Mouse (Mus musculus) embryonic facial prominence, embryonic 10.5 days (tissue): ENCODE results near the gene Copg2. TPM values are rescaled to one million over a fixed set of nuclear protein-coding genes. Genes with fewer than 3 reads are reported as not detected.

Experiments used
- DNase-seq: peaks from one replicate; pipeline ENCODE4 v3.0.0-alpha.2; 2017; ENCODE audit warnings: low spot score
- H3K27ac ChIP-seq: fragments of 300-500 bp; sonication (generic); replicated peaks from 2 replicates; pipeline ENCODE4 v1.5.1; 2016; ENCODE audit warnings: mild to moderate bottlenecking
- H3K27me3 ChIP-seq: fragments of 300-500 bp; sonication (generic); replicated peaks from 2 replicates; pipeline ENCODE4 v1.6.1; 2016; ENCODE audit warnings: low read depth, mild to moderate bottlenecking; ENCODE audit not compliant: poor library complexity, severe bottlenecking
- H3K36me3 ChIP-seq: fragments of 300-500 bp; sonication (generic); replicated peaks from 2 replicates; pipeline ENCODE4 v1.6.1; 2016; ENCODE audit warnings: mild to moderate bottlenecking, moderate library complexity
- H3K4me1 ChIP-seq: fragments of 300-500 bp; sonication (generic); 2 replicates; pipeline ENCODE4 v1.6.1; 2016
- H3K4me3 ChIP-seq: fragments of 300-500 bp; sonication (generic); 2 replicates; pipeline ENCODE4 v1.5.1; 2016; ENCODE audit warnings: mild to moderate bottlenecking, moderate library complexity
- H3K9me3 ChIP-seq: fragments of 300-500 bp; sonication (generic); 2 replicates; pipeline ENCODE4 v1.6.1; 2016; ENCODE audit warnings: mild to moderate bottlenecking
- WGBS: fragments of 180-500 bp; shearing (Covaris S2); methylation state at CpG from one replicate; pipeline ENCODE4 v1.1.7; 2016; 5-methylcytosine and 5-hydroxymethylcytosine counted together
- polyA plus RNA-seq: library from polyadenylated mRNA; unstranded; fragments of >200 nt; fragmentation: Nextera tagmentation; extraction: Ambion mirVana; gene quantifications from 2 replicates; pipeline ENCODE4 v1.2.1, GENCODE M21; 2016

Copg2 gene
- polyA plus RNA-seq, 1 experiment from 2014 or later: 31.5 TPM

DNA sequence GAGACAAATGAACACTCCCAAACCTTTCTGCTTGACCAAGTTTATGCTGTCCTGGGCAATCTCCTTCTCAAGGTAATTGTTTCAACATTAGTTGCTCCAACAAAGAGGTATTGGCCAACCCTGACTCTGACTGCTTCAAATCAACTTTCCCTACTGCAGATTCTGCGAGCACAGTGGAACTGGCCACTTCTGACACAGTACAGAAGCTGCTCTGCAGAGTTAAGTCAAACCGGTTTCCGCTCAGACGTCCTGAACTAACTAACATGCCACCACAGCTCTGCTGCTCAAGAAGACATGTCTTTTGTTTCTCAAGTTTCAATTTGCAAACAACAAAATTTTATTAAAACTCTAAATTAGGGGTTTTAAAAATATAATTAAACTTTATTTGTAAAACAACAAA is 3.5 kb downstream of the Copg2 start:
- no peak overlapping the region for H3K4me3 ChIP-seq
- peaks cover 25% of the 10 kb centered on the region for H3K36me3 ChIP-seq
- no peak overlapping the region for H3K27ac ChIP-seq
- H3K4me1 ChIP-seq: peaks cover 18% of the 10 kb centered on the region
- H3K9me3 ChIP-seq: no peaks in the 10 kb centered on the region
- H3K27me3 ChIP-seq: no peaks in the 10 kb centered on the region
- DNase-seq: no peak
- WGBS: 82% methylated on average over 4 of the region's 4 CpGs

DNA sequence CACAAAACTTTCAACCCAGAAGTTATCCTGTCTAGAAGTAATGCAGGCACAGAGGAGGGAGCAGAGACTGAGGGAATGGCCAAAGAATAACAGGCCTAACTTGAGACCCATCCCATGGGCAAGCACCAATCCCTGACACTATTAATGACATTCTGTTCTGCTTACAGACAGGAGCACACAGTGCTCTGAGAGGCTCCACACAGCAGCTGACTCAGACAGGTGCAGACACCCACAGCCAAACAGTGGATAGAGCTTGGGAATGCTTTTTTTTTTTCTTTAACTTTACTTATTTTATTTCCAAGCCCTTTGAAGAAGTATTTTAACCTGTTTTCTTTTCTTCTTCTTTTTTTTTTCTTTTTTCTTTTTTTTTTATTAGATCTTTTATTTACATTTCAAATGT is 4.8 kb downstream of the Copg2 start:
- Histone ChIP-seq H3K4me1 (peaks cover 13% of the 10 kb centered on the region), H3K27me3 (no peaks in the 10 kb centered on the region), H3K4me3 (no peak overlapping the region), H3K27ac (no peak overlapping the region), H3K9me3 (no peaks in the 10 kb centered on the region), H3K36me3 (peaks cover 27% of the 10 kb centered on the region)
- DNase-seq: no peak

DNA sequence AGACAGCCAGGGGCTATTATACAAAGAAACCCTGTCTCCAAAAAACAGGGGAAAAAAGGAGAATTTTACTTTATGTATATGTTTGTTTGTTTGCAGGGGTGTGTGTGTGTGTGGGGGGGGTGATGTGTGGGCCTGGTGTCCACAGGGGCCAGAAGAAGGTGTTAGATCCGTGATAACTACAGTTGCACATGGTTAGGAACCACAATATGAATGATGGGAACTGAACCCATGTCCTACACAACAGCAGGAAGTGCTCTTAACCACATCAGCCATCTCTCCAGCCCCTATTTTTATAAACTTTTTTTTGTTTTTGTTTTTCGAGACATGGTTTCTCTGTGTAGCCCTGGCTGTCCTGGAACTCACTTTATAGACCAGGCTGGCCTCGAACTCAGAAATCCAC is 11.7 kb downstream of the Copg2 start:
- 90% methylated on average over 3 of the region's 3 CpGs for WGBS
- H3K4me3 ChIP-seq: no peak overlapping the region
- H3K27me3 ChIP-seq: no peaks in the 10 kb centered on the region
- H3K4me1 ChIP-seq: no peaks in the 10 kb centered on the region
- H3K27ac ChIP-seq: no peak overlapping the region
- H3K36me3 ChIP-seq: peaks cover 56% of the 10 kb centered on the region
- H3K9me3 ChIP-seq: no peaks in the 10 kb centered on the region
- no peak for DNase-seq

DNA sequence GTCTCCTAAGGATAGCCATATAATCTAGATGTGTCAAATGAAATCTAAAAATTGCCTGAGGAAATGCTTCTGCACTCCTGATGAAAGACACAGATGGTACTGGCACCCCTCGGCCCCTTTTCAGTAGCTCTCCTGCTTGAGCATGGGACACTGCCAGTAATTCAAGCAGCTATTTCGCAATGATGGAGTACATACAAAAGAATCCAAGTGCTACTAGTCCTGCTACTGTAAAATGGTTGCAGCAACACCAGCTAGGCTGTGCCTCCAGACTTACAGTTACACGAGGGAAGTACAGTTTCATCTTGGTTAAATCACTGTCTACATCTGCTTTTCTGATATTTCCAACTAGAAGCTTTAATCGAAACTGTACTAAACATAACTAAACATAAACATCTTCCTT is 13.1 kb downstream of the Copg2 start:
- no peak overlapping the region for H3K4me3 ChIP-seq
- H3K27me3 ChIP-seq: no peaks in the 10 kb centered on the region
- no peaks in the 10 kb centered on the region for H3K9me3 ChIP-seq
- H3K36me3 ChIP-seq: peaks cover 56% of the 10 kb centered on the region
- no peak for DNase-seq
- no peak overlapping the region for H3K27ac ChIP-seq
- 92% methylated on average over 4 of the region's 4 CpGs for WGBS
- no peaks in the 10 kb centered on the region for H3K4me1 ChIP-seq

DNA sequence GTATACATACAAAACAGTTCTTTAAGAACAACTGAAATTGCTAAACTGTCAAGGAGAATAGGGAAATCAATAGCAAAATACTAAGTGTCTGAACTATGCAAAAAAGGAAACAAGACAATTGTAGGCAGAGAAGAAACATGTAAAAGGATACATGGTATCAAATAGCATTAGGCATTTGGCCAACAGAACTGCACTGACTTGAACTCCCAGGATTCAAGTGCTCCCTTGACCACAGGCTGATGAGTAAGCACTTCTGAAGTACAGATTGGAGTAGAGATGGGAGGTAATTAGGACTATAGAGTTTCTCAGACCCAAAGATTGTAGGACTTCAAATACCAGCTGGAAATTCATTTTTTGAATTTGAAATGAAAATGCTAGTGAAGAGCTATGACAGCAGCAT is 19.9 kb downstream of the Copg2 start:
- Histone ChIP-seq H3K36me3 (peaks cover 73% of the 10 kb centered on the region), H3K9me3 (peaks cover 2% of the 10 kb centered on the region; the same call in 1 of the 2 replicates), H3K4me3 (no peak overlapping the region), H3K4me1 (no peaks in the 10 kb centered on the region), H3K27ac (no peak overlapping the region), H3K27me3 (no peaks in the 10 kb centered on the region)
- no peak for DNase-seq

DNA sequence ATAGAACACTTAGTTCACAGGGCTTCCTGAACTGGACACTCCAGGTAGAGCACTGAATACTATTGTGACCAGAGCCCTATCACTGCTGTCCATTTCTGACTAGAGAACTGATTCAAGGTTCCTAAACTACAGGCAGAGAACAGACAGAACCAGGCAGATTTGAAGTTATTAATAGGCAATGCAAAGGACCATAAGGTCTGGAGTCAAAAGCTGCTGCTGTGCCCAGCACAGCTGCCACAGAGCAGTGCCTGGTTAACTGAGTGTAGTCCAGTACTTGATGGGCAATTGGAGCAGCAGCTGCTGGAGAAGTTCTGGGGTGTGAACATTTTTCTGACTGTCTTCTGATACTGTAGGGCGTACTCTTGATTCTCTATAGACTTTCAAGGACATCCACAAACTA is 30.1 kb downstream of the Copg2 start:
- WGBS: 100% methylated on average over 1 of the region's 1 CpGs

DNA sequence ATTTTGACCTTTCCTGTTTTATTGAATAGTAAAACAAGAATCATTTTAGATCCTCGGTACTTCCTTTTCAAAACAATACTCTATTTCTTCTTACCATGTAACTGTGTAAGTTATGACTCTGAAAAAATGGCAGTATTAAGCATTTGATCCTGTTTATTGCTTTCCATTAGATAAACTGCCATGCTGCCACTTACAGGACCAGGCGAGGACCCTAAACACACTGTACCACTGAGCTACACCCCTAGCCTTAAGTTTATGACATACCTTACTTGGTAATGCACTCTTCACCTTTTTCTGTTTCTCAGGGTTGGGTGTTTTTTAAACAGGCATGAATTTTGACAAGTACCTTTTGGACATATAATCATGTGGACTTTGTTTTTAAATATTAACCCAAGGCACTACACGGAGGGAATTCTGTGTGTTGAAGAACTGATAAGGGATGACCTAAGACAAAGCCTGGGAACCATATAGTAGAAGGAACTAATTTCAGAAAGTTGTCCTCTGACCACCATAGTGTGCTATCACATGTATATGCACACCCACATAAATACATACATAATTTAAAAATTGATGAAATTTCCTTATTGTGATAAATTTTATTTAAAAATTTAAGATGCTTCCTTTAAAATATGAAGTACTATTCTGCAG is 31.4 kb downstream of the Copg2 start:
- H3K9me3 ChIP-seq: no peaks in the 10 kb centered on the region
- DNase-seq: no peak
- H3K4me1 ChIP-seq: no peaks in the 10 kb centered on the region
- H3K36me3 ChIP-seq: peaks cover 15% of the 10 kb centered on the region; the same call in 1 of the 2 replicates
- H3K4me3 ChIP-seq: no peak overlapping the region
- no peaks in the 10 kb centered on the region for H3K27me3 ChIP-seq
- no peak overlapping the region for H3K27ac ChIP-seq
- WGBS: 90% methylated on average over 3 of the region's 3 CpGs

More for the DNA sequence above, 30.1 kb downstream of the Copg2 start:
- peaks cover 11% of the 10 kb centered on the region; the same call in 1 of the 2 replicates for H3K36me3 ChIP-seq
- no peaks in the 10 kb centered on the region for H3K27me3 ChIP-seq
- no peak overlapping the region for H3K27ac ChIP-seq
- H3K4me3 ChIP-seq: no peak overlapping the region
- no peaks in the 10 kb centered on the region for H3K9me3 ChIP-seq
- no peaks in the 10 kb centered on the region for H3K4me1 ChIP-seq
- no peak for DNase-seq

DNA sequence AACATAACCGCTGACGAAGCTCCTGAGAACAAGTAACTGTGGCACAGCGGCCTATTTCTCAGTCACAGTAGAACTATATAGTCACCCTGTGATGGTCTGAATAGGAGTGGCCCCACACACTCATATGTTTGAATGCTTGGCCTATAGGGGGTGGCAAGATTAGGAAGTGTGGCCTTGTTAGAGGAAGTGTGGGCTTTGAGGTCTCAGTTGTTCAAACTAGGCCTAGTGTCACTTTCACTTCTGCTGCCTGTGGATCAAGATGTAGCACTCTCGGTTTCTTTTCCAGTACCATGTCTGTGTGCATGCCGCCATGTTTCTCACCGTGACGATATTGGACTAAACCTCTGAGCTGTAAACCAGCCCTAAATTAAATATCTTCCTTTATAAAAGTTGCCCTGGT is 40.6 kb downstream of the Copg2 start:
- no peaks in the 10 kb centered on the region for H3K9me3 ChIP-seq
- H3K4me3 ChIP-seq: no peak overlapping the region
- DNase-seq: no peak
- H3K4me1 ChIP-seq: no peaks in the 10 kb centered on the region
- H3K36me3 ChIP-seq: peaks cover 57% of the 10 kb centered on the region
- 96% methylated on average over 7 of the region's 7 CpGs for WGBS
- no peaks in the 10 kb centered on the region for H3K27me3 ChIP-seq
- H3K27ac ChIP-seq: no peak overlapping the region

DNA sequence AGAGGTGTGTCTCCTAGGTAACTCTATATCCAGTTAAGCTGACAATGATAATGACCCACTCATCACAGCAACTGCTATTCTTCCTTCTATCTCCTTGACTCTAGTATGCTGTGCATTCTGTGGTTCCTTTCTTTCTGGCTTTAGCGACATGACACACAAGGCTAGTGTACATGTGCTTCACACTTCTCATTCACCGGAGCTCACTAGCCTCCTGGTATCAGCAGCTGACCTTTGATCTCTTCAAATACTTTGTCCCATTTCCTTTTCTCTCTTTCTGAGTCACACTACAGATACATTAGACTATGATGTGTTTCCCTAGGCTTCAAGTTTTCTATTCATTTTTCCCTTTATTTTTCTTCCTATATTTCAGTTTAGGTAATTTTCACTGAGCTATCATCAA is 41.4 kb downstream of the Copg2 start:
- H3K27ac ChIP-seq: no peak overlapping the region
- H3K36me3 ChIP-seq: peaks cover 49% of the 10 kb centered on the region
- no peaks in the 10 kb centered on the region for H3K27me3 ChIP-seq
- WGBS: 90% methylated on average over 2 of the region's 2 CpGs
- H3K4me1 ChIP-seq: no peaks in the 10 kb centered on the region
- DNase-seq: no peak
- no peaks in the 10 kb centered on the region for H3K9me3 ChIP-seq
- no peak overlapping the region for H3K4me3 ChIP-seq

DNA sequence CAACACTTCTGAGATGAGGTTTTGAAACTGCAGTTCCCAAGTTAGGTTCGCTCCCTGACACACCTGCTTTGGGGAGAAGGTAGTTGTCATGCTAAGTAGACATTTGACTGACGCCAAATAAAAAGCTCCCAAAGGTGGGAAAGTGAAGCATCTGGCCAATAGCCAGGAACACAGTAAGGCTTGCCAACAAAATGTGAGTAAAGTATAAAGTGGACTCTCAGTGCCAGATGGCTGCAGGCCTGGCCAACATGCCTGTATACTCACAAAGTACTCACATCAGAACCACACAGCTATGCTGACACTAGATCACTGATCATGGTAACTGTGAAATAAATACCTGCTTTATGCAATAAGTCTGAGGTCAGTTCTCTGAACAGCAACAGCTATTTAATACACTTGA is 46.8 kb downstream of the Copg2 start:
- DNase-seq: no peak
- Histone ChIP-seq H3K9me3 (no peaks in the 10 kb centered on the region), H3K27ac (no peak overlapping the region), H3K4me1 (no peaks in the 10 kb centered on the region), H3K36me3 (peaks cover 34% of the 10 kb centered on the region), H3K4me3 (no peak overlapping the region), H3K27me3 (no peaks in the 10 kb centered on the region)
- 86% methylated on average over 2 of the region's 2 CpGs for WGBS

DNA sequence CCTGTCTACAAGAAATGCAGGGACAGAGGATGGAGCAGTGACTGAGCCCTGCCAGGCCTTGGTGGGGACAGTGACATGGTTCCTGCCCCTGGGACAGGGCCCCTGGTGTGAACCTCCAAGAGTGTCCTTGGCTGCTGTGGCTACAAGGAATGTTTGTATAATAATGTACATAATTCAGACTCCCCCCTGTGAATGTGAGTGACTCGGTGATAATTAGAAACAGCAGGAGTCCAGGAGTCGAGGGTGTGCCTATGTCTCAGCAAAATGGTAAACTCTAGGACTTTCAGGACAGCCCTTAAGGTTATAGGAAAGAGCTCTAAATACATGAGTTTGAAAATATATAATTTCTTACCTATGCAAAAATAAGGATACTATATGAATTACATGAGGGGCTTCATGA is 64.4 kb downstream of the Copg2 start:
- WGBS: 43% methylated on average over 2 of the region's 2 CpGs
- Histone ChIP-seq H3K36me3 (peaks cover 12% of the 10 kb centered on the region), H3K4me1 (peaks cover 12% of the 10 kb centered on the region), H3K27me3 (no peaks in the 10 kb centered on the region), H3K4me3 (no peak overlapping the region), H3K9me3 (no peaks in the 10 kb centered on the region), H3K27ac (peak overlapping the region; percentile 59)
- DNase-seq: peak; percentile 29

DNA sequence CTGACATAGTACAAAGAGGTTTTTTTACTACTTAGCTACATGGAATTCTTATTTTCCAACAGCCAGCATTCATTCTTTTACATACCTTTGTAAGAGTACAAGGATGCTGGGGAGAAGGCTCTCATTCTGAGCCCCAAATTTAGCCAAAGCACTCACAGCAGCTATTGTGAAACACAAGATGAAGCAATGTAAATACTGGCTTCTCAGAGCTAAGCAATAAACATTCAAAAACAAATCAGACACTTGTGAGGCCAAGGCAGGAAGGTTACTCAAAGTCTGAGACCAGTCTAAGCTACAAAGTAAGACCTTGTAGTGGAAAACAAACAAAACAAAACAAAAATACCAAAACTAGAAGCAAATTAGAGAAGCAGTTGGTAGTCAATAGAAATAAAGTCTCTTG is 83.0 kb downstream of the Copg2 start:
- DNase-seq: no peak
- H3K4me3 ChIP-seq: no peak overlapping the region
- no peaks in the 10 kb centered on the region for H3K27me3 ChIP-seq
- no peak overlapping the region for H3K27ac ChIP-seq
- H3K4me1 ChIP-seq: no peaks in the 10 kb centered on the region
- no peaks in the 10 kb centered on the region for H3K9me3 ChIP-seq
- peaks cover 19% of the 10 kb centered on the region for H3K36me3 ChIP-seq

DNA sequence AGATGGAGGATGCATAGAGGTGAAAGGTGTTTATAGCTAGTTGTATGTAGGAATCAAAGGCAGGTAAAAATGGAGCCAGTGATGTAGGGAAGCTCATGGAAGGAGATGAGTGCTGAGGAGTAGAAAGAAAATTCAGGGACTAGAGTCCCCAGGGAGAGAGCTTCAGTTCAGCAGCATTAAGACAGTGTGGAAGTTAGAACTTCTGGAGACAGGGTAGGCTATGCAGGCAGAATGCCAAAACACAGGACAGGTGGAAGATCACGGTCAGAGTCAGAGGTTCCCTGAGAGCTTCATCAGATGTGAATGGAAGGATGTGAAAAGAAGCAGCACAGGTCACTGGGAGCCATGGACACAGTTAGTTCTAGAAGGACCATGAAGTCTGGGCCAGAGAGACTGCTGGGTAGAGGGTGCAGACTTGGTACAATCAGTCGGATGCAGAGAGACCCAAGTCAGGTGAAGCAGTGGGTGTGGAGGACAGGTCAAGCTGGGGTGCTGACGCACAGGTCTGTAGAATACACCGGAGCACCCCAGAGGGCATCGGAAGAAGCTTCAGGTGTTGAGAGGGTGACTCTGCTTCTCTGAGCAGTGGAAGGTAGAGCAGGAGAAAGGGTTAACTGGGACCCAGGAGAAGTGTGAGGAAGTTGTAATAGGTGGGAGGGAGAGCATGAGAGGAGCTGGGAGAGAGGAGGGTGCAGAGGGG is 91.4 kb downstream of the Copg2 start:
- Histone ChIP-seq H3K27ac (0 out of 2 replicates have a peak overlapping the region, but pooled peaks have one; percentile 0), H3K4me1 (peaks cover 6% of the 10 kb centered on the region; the same call in 1 of the 2 replicates), H3K9me3 (no peaks in the 10 kb centered on the region), H3K36me3 (peaks cover 41% of the 10 kb centered on the region), H3K27me3 (no peaks in the 10 kb centered on the region), H3K4me3 (no peak overlapping the region)
- no peak for DNase-seq
- whole genome bisulfite sequencing: 94% methylated on average over 5 of the region's 5 CpGs
